Mouse (Mus musculus): ENCODE data around the gene Afg1l. TPM values are rescaled to one million over a fixed set of nuclear protein-coding genes. Genes with fewer than 3 reads are reported as not detected.

The Afg1l gene
- 20.2 TPM for polyA plus RNA-seq (2015; fragmentation: Illumina TruSeq; extraction: RNeasy Lipid Tissue Mini Kit (QIAGEN cat#74804); ENCODE audit: low read depth, low replicate concordance)

DNA sequence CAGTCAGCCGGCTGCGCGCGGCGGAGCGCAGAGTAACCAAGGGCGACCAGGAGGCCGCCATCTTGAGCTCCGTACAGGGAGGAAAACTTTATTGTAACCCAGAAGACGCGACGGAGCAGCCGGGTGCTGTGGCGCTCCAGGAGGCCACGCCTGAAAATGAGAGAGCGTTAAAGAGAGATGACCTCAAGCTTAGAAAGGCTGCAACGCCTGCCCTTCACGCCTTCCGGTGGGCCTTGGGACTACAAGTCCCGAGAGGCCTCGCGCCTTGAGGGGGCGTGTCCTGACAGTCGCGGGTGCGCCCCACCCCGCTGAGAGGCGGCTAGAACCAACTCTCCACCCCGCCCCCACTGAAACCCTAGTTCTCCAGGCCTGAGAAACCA is at the start of gene Afg1l:
Gene Afg1l (minus strand): TSS at position 225 of the 380 bp plus-strand sequence.

DNA sequence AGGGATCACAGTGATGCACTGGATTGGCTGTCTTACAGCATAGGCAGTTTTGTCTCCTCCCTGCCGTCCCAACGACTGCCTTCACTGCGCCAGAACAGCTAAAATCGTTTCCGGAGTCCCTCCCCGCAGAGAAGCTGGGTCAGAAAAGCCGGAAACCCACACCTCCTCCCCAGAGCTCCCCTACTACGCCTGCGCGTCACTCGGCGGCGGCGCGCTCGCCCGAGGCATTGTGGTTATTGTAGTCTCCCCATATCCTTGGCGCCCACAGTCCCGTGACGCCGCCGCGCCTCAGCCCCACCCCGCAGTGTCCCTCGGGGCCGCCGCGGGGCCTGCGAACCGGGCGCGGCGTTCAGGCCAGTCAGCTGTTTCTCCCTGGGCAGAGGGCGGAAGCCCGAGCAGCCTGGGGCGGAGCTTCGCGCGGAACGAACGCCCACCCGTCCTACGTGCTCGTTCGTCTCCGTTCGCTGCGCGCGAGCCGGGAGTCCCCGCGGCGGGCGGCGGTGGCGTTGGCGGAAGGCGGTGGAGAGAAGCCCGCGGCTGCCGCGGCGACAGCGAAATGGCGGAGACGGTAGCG is 23.5 kb upstream of the Afg1l start, which contains the start of gene Snx3:
Gene Snx3 (plus strand): TSS at position 256 of the 574 bp plus-strand sequence.

DNA sequence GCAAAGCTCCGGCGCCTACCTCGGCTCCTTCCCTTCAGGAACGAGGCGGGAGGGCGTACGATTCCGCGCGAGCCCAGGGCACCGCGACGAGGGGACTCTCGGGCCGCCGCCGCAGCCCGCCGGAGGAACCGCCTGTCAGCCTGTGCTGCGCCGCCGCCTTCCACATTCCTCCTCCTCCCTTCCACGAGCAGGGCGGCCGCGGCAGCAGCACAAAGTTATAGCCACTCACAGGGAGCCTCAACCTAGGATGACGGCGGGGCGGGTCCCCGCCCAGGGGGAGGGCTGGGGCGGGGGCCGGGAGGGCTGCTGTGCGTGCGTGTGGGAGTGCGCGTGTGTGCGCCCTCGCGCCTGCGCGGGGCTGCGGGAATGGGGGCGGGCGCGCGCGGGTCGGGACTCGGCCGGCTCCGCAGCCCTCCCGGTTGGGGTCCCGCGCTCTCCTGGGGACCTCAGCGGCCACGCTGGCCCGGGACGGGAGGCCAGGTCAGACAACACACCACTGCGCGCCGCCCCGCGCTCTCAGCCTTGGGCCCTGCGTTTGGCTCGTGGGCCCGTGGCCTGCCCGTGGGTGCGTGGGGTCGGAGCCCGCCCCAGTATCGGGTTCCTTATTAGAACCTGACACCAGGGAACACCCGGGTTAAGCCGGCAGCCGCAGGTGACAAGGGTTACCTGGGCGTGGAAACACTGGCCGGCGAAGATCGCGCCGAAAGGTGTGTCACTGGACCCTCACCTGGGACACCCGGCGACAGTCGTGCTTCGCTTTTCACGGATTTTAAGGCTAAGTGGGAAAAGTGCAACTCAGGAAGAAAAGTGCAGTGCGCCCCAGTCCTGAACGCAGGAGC is 201.6 kb downstream of the Afg1l start, which contains the start of gene Foxo3:
Gene Foxo3 (minus strand): TSS at position 249 of the 839 bp plus-strand sequence.

Other genes with a start within 250 kb of the Afg1l start
- 28.2 TPM for gene Foxo3, start 201.8 kb downstream of the Afg1l start, polyA plus RNA-seq (2015; fragmentation: Illumina TruSeq; extraction: RNeasy Lipid Tissue Mini Kit (QIAGEN cat#74804); ENCODE audit: low read depth, low replicate concordance)
- gene Snx3, start 23.5 kb upstream of the Afg1l start, polyA plus RNA-seq (2015; fragmentation: Illumina TruSeq; extraction: RNeasy Lipid Tissue Mini Kit (QIAGEN cat#74804); ENCODE audit: low read depth, low replicate concordance): 261 TPM
- gene Nr2e1, start 105.1 kb upstream of the Afg1l start, polyA plus RNA-seq (2015; fragmentation: Illumina TruSeq; extraction: RNeasy Lipid Tissue Mini Kit (QIAGEN cat#74804); ENCODE audit: low read depth, low replicate concordance): 9.8 TPM
- 52.6 TPM for gene Ostm1, start 105.3 kb upstream of the Afg1l start, polyA plus RNA-seq (2015; fragmentation: Illumina TruSeq; extraction: RNeasy Lipid Tissue Mini Kit (QIAGEN cat#74804); ENCODE audit: low read depth, low replicate concordance)

All from brain, adult 10 weeks (tissue).